Mouse (Mus musculus): ENCODE results near the gene Hmg20b.

Hmg20b gene

DNA sequence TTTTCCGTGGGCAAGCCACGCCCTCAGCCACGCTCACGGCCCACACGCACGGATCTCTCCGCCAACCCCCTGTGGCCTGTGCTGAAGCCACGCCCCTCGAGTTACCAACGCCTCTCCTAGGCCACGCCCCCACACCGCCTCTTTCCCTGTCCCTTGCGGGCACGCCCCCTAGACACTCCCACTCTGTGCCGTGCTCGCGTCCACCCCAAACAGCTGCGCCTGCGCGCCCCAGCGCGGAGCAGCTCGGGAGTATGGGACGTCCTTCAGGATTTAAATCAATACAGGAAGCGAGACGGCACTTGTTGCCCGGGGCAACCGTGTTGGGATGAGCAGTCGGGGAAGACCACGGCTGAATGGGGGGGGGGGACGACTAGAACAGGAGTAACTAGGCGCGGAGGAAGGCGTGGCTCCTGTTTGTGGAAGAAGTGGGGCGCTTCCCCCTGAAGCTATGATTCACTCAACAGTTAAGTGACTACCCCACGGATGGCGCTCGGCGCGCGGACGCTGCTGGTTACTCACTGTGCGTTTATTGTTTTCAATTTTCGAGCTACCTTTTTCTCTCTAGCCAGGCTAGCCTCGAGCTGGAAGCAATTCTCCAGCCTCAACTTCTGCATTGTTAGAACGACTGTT, 28.4 kb upstream of the Hmg20b start:
- DNase-seq (ENCODE audit: low read depth): peak; percentile 100

DNA sequence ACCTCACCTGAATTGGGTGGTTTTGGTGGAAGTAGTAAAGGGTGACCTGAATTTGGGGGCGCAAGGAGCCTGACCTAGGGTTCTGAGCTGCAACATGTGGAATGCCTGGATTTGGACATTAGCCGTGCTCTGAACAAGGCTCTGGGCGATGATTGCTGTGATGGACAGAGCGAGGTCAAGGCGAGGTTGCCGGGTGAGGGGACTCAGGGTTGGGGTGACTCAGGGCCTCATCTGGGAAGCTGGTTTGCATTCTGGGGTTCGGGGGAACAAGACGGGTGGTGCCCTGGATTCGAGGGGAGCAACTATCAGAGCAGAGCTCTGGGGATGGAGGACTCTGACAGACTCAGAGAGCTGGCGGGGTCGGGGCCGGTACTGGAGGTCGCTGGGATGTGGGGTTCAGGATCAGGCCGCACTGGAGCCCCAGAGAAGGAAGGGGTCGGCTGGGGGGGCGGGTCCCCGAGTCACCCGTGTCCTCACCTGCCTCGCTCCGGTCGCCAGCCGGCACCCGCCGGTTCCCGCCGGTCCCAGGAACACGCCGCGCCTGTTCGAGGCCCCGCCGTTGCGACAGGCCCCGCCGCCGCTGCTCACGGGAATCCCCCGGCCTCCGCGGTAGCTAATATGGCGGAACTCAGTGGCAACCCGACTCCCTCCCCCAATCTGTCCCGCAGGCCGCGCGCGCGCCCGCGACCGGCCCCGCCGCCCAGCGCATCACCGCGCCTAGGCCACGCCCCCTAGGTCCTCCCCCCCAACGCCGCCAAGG, 27.7 kb upstream of the Hmg20b start, which contains the start of gene Fzr1:
Fzr1 (minus strand) TSS at position 724 of the 760 bp plus-strand sequence.
- no peak for DNase-seq (ENCODE audit: low read depth)

DNA sequence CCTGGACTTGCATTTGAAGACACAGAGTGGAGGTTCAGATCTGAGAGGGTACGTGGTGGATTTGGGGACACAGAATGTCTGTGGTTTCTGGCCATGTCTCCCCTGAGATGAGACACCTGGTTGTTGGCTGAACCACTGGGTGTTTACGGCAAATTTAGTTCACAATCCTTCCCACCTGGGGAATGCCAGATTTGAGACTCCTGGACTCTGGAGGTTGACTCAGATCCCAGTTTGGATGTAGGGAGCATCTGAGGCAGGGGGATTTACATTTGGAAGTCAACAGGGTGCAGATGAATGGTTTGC, 27.0 kb upstream of the Hmg20b start:
- no peak for DNase-seq (ENCODE audit: low read depth)

DNA sequence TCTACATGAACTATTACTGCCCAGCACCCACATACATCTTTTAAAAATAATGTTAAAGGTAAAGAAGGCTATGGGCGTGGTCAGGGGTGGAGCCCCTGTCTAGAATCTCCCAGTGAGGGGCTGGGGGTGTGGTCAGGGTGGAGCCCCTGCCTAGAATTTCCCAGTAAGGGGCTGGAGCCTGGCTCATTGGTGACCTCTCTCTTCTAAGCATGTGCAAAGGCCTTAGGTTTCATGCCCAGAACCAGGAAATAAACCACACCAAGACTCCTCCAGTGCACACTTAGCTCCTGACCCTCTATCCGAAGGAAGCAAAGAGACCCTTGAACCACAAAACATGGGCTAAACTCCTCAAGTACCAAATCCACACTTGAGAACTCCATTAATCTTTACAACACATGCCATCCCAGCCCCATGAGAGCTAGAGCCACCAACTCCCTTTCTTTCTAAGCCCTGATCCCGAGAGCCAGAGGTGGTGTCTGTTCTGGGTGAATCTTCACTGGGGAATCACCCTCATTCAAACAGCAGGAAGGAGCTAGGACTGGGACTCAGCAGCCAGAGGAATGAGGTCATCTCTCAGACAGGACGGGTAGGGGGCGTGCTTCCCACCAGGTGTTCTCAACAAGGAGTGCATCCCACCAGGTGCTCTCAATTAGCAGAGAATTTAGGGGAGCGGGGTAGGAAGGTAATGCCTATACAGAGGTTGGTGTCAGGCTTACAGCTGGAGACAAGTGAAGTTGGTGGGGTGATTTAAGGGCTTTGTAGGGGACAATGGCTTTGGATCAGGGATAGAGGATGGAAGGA, 26.5 kb upstream of the Hmg20b start:
- DNase-seq (ENCODE audit: low read depth): peak; percentile 71

DNA sequence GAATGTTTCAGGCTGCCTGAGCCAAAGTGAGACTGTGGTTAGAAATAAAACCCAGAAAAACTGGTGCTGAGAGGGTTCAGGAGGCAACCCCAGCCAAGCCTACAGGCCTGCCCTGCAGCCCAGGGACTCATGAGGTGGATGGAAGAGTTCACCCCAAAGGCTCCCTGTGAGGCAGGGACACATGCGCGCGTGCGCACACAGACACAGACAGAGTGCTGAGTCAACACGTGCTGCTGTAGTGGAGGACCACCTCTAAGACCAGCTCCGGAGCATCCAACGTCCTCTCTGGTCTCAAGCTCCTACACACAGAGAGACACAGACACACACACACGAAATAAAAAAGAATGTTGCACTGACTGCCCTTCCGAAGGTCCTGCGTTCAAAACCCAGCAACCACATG, 25.0 kb upstream of the Hmg20b start:
- no peak for DNase-seq (ENCODE audit: low read depth)

DNA sequence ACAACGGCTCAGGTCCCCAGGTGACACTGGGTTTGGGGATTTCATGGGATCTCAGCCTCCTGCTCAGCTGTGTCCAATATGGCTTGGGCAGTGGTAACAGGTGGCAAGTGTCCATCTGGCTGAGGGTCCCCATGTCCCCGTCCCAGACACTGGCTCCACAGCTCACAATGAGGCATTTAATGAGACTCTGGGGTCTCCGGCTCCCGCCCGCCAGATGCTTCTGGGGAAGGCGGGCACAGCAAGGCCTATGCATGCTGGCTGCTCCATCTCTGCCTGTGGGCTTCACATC, 16.9 kb upstream of the Hmg20b start:
- no peak for DNase-seq (ENCODE audit: low read depth)

DNA sequence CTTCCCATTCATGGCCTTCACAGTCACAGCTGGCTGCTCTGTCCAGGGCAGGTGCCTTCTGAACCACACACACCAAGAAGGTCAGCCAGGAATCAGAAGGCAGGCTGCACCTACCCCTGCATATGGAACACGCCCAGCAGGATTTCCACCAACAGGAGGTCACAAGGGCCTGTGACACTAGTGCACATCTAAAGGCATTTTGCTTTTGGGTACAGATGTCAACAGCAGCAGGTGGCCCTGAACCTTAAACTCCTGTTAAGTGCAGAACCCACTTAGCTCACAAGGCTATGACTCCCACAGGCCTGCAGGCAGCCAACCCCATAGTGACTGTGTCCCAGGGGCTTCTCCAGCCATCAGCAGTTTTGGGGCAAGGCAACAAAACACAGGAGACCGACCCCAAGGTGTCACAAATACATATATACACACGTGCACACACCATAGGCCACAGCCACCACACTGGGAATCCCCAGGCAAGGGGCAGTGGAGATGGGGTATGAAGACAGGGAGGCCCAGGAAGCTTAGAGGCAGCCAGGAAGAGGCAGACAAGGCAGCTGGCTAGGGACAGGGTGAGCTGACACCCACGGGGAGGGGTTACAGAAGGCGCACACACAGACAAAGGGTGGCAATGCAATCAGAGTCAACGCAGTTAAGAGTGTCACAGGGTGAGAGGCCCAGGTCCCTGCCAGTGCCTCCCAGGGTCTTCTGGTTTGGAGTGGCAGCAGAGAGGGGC, 16.4 kb upstream of the Hmg20b start:
- no peak for DNase-seq (ENCODE audit: low read depth)

DNA sequence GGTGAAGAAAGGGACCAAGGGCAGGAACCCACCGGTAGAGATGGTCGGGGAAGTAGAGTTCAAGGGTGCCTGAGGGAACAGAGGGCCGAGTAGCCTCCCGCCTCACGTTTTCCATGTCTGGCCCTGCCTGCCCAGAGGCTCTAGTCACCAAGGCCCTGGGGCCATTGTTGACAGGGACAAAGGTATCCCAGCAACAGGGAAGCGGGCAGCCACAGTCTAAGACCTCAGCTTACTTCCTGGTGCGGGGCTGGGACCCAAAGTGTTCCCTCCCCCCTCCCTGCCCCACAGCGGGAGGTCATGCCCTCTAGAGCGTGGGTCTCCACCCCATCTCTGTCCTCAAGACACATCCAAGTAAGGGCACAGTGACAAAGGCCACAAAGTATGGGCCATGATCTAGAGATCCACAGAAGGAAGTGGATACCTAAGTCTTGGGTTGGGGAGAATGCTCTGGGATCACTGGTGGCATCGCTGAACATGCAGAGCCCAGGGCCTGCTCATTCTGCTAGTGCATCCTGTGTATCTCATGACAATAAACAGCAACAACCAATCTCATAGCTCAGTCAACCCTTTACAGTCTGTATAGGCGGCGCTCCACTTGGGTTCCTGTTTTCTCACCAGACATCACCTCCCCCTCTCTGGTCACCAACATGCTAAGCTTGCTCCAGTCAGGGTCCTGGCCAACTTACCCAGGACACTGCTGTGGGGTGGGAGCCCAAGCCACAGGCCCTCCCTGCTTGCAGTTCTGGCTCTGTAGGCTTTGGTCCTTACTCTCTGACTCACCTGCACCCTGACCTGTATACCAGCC, 15.6 kb upstream of the Hmg20b start, which contains the start of gene 4930404N11Rik:
4930404N11Rik (minus strand) TSS at position 145 of the 805 bp plus-strand sequence.
- DNase-seq (ENCODE audit: low read depth): no peak

DNA sequence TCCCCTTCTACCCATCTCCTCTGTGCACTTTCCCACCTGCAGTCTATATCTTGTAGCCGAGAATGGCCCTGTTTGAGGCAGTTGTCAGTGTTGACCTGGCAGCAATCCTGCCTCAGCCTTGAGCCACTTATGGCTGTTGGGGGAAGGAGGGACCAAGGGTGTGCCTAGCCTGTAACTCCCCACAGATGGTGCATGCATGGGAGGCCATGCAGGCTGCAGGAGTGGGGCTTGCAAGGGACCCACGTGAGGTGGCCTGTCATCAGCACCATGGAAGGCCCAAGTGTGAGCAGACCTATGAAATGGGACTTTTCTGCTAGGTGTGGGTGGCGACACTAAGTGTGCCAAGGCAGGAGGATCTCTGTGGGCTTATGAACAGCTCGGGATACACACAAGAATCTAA, 14.8 kb upstream of the Hmg20b start:
- DNase-seq (ENCODE audit: low read depth): no peak

DNA sequence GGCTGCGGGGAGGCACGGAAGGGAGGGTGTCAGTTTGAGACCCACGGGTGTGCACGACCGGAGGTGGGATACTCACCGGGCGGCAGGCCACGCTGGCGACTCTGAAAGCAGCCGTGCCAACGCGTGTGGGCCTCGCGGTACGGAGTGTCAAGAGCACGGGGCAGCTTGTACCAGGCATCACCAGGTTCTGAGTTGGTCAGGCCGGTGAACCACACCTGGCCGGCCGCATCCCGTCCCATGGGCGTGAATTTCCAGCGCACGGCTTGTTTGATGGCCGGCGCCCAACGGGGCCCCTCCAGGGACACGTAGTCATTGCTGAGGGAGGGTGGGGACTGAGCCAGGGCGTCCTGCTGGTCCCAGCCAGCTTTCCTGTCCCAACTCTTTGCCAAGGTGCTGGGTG, 14.4 kb upstream of the Hmg20b start:
- DNase-seq (ENCODE audit: low read depth): no peak

DNA sequence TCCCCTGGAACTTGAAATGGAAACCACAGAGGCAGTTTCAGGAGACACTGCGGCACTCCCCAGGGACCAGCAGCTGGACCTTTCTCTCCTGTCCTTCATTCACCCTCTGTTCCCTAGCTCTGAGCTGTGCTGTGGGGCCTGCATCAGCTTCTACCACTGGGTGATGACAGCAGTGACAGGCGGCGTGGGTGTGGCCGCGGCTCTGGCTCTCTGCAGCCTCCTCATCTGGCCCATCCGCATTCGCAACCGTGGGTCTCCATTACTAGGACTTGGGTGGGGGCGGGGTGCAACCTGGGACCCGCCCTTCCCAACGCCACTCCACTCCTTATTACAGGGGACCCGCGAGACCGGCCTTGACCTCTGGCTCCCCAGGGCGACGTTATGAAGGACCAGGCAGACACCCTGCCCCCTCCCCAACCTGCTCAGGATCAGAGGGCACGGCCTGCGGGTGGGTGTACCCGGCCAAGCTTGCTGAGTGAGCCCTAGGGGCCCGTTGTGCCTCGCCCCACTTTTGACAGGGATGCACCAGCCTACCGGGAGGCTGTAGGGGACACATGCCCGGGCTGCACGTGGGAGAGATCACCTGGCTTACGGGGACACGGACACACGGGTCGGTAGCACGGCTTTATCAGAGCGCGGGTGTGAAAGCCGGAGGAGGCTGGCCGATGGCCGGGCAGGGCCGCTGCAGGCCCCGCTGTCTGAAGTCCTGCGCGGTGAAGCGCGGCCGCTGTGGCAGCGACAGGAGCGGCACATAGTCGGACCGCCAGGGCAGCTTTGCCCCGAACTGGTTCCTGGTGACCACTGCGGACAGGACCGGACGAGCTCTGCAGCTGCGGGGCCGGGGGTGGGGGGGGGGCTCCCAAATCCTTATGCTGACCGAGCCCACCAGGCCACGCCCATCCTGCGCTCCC, 13.4 kb upstream of the Hmg20b start:
- no peak for DNase-seq (ENCODE audit: low read depth)

DNA sequence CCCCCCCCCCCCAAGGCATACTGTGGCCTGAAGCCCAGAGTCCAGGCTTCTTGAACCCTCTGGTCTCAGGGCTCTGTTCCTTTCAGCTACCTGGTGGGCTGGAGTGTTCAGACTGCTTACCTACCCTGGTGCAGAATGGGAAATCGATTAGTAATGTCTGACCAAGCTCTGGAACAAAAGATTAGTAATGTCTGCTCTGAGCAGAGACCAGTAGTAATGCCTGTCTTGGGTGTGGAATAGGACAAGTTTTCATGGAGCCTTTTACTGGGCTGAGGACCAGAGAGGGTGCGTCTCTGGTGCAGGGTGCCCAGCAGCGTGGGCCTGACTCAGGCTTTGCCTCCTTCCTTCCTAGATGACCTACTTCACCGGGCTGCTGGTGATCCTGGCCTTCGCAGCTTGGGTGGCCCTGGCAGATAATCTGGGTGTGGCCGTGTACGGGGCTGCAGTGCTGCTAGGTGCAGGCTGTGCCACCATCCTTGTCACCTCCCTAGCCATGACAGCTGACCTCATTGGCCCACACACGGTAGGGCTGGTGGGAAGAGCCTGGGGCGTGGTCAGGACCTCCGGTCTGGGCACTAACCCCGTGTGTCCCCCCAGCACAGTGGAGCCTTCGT, 12.2 kb upstream of the Hmg20b start:
- peak; percentile 66 for DNase-seq (ENCODE audit: low read depth)

DNA sequence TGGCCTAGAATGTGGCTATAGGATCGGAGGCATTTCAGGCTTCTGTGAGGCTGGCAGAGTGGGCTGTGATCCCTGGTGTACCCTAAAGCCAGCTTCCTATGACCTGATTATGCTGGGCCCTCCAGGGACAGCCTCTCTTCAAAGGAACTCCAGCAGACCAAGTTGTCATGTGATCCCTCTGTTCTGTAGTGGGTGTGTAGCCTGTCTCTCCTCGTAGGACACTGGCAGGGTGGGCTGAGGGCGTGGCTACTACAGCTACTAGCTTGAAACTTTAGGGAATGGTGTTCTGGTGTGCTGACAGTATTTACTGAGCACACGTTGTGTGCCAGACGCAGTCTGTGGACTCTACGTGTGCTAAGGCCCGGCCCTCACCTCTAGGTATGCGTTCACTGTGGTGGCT, 10.4 kb upstream of the Hmg20b start:
- DNase-seq (ENCODE audit: low read depth): no peak

DNA sequence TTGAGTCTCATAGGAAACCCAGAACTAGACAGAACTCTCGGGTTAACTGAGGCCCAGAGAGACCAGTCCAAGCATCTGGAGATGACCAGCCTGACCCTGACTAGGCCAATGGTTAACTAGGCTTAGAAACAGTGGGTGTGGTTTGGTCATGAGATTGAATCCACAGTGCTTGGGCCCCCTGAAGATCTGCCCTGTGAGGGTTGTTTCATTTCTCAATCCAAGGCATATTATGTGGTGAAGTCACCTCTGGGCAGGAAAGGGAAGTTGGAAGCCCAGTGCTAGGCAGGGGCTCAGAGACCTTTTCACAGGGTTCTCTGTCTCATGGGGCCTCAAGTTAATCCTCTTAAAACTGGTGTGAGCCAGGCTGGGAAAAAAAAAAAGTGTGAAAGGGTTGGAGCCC, 8.6 kb upstream of the Hmg20b start:
- DNase-seq (ENCODE audit: low read depth): no peak

DNA sequence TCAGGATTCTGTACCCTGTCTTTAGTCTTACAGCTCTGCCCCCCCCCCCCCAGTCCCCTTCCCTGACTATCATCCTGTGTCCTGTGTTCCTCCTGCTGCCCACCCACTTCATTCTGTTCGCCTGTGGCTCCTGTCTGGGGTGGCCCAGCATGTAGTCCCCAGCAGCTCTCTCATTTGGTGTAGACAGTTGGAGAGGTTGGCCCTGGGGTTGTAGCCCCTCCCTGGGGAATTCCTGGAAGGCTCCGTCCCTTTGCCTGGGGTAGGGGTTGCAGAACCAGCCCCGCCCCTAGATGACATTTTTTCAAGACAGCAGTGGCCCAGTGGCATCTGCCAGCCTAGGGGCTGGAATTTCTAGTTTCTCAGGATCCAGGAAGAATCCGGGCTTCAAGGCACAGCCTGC, 7.9 kb upstream of the Hmg20b start:
- no peak for DNase-seq (ENCODE audit: low read depth)

DNA sequence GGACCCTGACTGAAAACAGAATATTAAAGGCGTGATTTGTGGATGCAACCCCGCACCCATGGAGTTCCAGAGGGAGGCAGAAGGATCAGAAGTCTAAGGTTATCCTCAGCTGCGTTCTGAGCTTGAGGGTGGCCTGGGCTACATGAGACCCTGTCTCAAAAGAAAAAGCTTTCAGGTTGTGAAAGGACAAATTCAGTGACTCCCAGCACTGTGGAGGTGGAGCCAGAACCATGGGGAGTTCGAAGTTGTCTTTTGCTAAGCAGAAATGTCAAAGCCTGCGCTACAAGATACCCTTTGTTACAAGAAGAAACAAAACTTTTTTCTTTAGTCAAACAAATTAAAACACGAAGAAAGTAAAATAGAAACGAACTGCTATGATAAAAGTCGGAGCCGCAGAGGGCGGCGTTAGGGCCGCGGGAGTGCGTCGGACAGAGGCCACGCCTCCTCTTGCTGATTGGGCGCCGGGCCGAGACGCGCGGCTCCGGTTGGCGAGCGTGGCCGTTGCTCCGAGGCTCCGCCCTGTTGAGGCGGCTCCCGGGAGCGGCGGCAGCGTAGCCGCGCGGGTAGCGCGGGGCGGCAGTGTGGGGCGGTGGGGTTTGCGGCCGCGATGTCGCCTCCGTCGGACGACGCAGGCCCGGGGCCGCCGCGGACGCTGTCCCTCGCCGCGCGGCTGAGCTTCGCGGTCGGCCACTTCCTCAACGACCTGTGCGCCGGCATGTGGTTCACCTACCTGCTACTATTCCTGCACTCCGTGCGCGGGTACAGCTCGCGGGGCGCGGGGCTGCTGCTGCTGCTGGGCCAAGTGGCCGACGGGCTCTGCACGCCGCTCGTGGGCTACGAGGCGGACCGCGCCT, 6.9 kb upstream of the Hmg20b start, which contains the start of gene Mfsd12:
Mfsd12 (plus strand) TSS at position 501 of the 854 bp plus-strand sequence.
- peak; percentile 86 for DNase-seq (ENCODE audit: low read depth)

DNA sequence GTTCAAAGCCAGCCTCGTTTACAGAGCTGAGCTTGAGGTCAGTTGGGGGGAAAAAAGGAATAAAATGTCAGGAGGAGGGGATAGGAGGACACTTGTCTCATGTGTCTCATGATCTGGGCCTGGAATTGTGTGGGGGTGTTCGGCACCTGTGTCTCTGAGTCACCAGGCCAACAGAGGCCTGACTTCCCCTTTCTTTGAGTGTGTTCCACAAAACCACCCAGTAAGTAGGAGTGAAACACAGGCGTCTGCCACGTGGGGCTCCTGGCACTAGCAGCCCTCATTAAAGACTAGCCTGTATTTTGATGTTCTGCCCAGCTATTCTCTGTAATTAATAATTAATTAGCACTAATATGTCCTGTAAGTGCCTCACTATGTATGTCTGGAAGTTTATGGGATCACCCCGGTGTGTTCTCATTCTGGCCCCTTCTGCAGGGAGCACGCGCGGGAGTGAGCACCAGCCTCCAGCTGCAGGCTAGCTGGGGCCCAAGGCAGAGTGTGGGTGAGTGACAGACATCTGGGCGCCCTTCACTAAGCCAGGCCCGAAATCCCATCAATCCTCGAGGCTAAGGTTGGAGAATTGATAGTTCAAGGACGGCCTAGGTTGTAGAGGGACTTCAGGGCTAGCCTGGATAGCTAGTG, 6.2 kb upstream of the Hmg20b start:
- DNase-seq (ENCODE audit: low read depth): no peak

DNA sequence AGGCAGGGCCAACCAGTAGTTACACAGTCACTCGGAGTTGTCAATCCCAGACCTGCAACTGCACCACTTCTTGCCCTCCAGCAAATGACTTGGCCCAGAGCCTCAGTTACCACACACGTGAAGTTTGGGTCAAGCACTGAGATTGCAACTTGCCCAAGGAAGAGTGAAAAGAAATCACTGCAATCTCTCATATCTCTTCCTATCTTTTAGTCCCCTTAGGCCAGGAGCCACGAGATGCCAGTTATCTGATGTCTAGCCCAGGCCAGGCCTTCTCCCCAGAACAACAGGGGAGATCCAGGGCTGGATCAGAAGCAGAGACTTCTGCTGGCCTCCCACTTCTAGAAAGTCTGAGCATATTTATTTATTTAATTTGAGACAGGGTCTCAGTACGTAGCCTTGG, 5.3 kb upstream of the Hmg20b start:
- DNase-seq (ENCODE audit: low read depth): no peak

Measured in c-Kit-positive CD71-positive TER-119-negative erythroid progenitor cells, embryonic 14.5 days (primary cell).